Mouse (Mus musculus) olfactory bulb, adult 2 months (tissue): ENCODE results near the gene Ankdd1b.

Source experiments
- CTCF ChIP-seq: fragments of 200-500 bp; IDR thresholded peaks from 2 replicates; pipeline ENCODE4 v1.5.1; 2012; ENCODE audit warnings: low read depth, mild to moderate bottlenecking, low read length, moderate library complexity; ENCODE audit not compliant: insufficient read depth
- POLR2A ChIP-seq: fragments of 200-500 bp; IDR thresholded peaks from 2 replicates; pipeline ENCODE4 v1.6.1; 2012; ENCODE audit warnings: mild to moderate bottlenecking, low read depth, low read length, moderate library complexity; ENCODE audit not compliant: insufficient read depth

DNA sequence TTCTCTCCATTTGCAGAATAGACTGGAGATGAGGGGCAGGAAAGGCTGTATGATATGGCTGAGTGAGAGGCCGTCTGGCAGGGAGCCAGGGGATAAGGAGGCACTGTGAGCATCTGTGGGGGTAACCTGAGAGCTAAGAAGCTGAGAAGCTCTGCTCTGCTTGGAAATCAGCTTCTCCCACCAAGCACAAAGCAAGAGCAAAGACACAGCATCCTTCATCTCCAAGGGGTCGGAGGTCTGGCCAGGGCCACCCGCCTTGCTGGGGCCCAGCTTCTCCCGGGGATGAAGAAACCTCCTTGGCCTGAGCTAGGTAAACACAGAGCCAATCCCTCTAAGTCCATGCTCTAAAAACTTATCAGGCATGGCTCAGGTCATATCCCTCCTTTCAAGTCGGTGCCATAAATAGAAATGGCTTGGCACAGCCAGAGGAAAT, 36.1 kb downstream of the Ankdd1b start:
- TF ChIP-seq CTCF (no peak), POLR2A (no peak)
